Mouse (Mus musculus): ENCODE data around the gene Nkx2-1.

DNA sequence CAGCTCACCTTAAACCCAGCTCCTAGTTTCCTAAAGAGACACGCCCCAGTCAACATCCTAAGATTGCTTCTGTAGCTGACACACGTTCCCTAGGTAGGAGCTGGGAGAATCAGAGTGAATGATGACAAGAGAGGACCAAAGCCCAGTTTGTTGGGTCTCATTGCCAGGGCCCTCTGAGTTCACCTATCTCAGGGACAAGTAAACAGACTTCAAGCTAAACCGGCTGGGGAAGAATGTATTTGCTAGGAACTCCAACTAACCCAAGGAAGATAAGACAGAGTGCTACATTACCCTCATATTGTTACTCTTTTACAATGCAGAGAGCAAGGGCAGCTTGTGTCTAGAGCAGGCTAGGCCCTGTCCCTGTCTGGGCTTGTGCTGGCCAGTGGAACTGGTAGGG lies 6.8 kb downstream of the Nkx2-1 start:
- TF ChIP-seq CTCF (IDR thresholded peaks at IDR 0.05; ENCODE audit: extremely low read depth, insufficient read depth, low read length): no peak
- TF ChIP-seq POLR2A (IDR thresholded peaks at IDR 0.05; ENCODE audit: extremely low read depth, insufficient read depth, low read length): no peak

All from cortical plate, adult 2 months (tissue).